Mouse (Mus musculus): Measurements from ENCODE around the gene Tob2. TPM values are rescaled to one million over a fixed set of nuclear protein-coding genes. Genes with fewer than 3 reads are reported as not detected.
A peak's percentile ranks its signal among the peaks of the same experiment; 100 is the strongest.

The Tob2 gene
- polyA plus RNA-seq, 1 experiment from 2014 or later = 22.6 TPM

DNA sequence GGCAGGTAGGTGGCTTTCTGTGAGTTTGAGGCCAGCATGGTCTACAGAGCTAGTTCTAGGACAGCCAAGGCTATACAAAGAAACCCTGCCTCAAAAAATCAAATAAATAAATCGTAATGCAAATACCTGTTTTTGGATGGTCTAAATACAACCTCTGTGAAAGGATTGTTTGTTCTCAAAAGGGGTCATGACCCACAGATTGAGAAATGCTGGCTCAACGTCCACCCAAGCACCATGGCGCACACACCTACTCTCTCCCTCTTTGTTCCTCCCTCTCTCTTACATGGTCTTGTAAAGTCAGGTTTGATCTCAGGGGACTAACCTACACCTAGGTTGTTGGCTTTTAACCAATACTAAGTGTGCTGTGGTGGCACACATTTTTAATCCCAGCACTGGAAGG is 36.0 kb downstream of the Tob2 start:
- H3K27ac ChIP-seq = no peak overlapping the region
- H3K36me3 ChIP-seq = peaks cover 90% of the 10 kb centered on the region
- no peak overlapping the region for H3K9ac ChIP-seq (replicated peaks)
- ATAC-seq (ENCODE audit: insufficient number of reproducible peaks, insufficient read depth, low FRiP score, low TSS enrichment, low read depth) = no peak
- H3K9me3 ChIP-seq = no peaks in the 10 kb centered on the region
- WGBS = 88% methylated on average over 3 of the region's 3 CpGs
- H3K4me3 ChIP-seq (replicated peaks) = no peak overlapping the region
- H3K27me3 ChIP-seq = no peaks in the 10 kb centered on the region
- no peaks in the 10 kb centered on the region for H3K4me1 ChIP-seq (replicated peaks)
- H3K4me2 ChIP-seq = no peak overlapping the region

DNA sequence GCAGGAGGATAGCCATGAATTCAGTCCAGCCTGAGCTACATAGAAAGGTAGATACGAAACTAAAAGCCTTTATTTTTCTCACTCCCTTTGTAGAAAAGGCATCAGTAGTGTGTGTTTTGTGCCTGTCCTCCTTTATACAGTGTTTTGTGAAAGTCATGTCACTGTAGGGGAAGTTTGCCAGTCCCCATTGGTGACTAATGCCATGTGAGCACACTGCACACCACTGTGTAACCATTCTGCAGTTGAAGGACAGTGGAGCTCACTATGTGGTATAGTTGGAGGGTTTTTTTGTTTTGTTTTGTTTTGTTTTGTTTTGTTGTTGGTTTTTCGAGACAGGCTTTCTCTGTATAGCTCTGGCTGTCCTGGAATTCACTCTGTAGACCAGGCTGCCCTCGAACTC is 40.2 kb downstream of the Tob2 start:
- 86% methylated on average over 3 of the region's 3 CpGs for WGBS
- no peak overlapping the region for H3K4me3 ChIP-seq (replicated peaks)
- H3K36me3 ChIP-seq = peaks cover 80% of the 10 kb centered on the region
- H3K4me2 ChIP-seq = no peak overlapping the region
- H3K27me3 ChIP-seq = no peaks in the 10 kb centered on the region
- no peaks in the 10 kb centered on the region for H3K4me1 ChIP-seq (replicated peaks)
- no peaks in the 10 kb centered on the region for H3K9me3 ChIP-seq
- H3K27ac ChIP-seq = no peak overlapping the region
- ATAC-seq (ENCODE audit: insufficient number of reproducible peaks, insufficient read depth, low FRiP score, low TSS enrichment, low read depth) = no peak
- H3K9ac ChIP-seq (replicated peaks) = no peak overlapping the region

DNA sequence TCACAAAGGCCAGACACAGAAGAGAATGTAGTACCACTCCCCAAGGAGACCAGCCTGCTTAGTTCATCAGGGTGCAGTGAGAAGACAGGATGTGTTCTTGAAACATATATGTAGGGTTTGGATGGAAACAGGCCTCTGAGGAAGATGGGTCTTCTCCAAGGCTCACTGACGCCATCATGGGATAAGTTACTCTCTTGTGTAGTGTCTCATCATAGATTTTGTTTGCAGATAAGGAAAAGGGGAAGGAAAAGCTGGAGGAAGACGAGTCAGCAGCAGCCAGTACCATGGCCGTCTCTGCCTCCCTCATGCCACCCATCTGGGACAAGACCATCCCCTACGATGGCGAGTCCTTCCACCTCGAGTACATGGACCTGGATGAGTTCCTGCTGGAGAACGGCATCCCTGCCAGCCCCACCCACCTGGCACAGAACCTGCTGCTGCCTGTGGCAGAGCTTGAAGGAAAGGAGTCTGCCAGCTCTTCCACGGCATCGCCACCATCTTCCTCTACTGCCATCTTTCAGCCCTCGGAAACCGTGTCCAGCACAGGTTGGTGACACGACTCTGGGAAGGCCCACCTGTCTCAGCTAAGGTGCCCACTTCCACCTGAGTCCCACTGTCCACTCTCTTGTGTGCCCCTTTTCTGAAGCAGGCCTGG is 43.8 kb downstream of the Tob2 start:
- 89% methylated on average over 12 of the region's 12 CpGs for WGBS
- Histone ChIP-seq H3K4me2 (no peak overlapping the region), H3K27me3 (no peaks in the 10 kb centered on the region), H3K36me3 (peaks cover 47% of the 10 kb centered on the region), H3K4me1 (replicated peaks) (peaks cover 18% of the 10 kb centered on the region), H3K9me3 (no peaks in the 10 kb centered on the region), H3K4me3 (replicated peaks) (no peak overlapping the region), H3K9ac (replicated peaks) (no peak overlapping the region), H3K27ac (no peak overlapping the region)
- no peak for ATAC-seq (ENCODE audit: insufficient number of reproducible peaks, insufficient read depth, low FRiP score, low TSS enrichment, low read depth)

DNA sequence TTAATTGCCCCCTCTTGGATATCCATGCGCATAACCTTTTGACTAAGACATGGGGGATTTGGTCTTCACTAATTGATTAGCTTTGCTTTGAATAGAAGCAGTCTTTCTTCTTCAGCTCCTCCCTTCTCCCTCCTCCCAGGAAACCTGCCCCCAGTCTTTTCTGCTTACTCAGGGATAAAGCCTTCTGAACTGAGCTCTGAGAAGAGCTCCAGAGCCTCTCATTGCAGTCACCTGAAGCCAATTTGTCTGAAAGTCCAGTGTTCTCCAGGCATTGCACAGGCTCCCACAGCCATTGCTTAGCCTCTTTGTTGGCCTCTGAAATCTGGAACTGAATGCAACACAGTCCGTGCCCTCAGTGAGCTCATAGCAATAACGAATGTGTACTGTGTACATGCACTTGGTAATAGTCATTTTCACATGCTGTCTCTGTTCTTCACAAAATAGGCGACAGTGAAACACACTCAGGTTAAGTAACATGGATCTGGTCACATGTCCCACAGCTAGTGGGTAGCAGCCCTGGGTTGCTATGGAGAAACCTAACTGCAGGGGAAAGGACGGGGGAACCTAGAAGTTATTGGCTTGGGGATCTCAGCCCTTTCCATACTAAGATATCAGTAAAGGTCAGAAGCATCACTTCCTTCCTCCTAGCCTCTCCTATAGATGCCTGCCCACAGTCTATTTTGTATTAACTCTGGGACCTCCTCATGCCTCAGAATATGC is 44.5 kb downstream of the Tob2 start:
- 80% methylated on average over 5 of the region's 5 CpGs for WGBS
- H3K9ac ChIP-seq (replicated peaks) = no peak overlapping the region
- H3K36me3 ChIP-seq = peaks cover 41% of the 10 kb centered on the region
- H3K4me3 ChIP-seq (replicated peaks) = no peak overlapping the region
- H3K4me2 ChIP-seq = no peak overlapping the region
- H3K27me3 ChIP-seq = no peaks in the 10 kb centered on the region
- no peak overlapping the region for H3K27ac ChIP-seq
- H3K9me3 ChIP-seq = no peaks in the 10 kb centered on the region
- ATAC-seq (ENCODE audit: insufficient number of reproducible peaks, insufficient read depth, low FRiP score, low TSS enrichment, low read depth) = no peak
- peaks cover 23% of the 10 kb centered on the region for H3K4me1 ChIP-seq (replicated peaks)

DNA sequence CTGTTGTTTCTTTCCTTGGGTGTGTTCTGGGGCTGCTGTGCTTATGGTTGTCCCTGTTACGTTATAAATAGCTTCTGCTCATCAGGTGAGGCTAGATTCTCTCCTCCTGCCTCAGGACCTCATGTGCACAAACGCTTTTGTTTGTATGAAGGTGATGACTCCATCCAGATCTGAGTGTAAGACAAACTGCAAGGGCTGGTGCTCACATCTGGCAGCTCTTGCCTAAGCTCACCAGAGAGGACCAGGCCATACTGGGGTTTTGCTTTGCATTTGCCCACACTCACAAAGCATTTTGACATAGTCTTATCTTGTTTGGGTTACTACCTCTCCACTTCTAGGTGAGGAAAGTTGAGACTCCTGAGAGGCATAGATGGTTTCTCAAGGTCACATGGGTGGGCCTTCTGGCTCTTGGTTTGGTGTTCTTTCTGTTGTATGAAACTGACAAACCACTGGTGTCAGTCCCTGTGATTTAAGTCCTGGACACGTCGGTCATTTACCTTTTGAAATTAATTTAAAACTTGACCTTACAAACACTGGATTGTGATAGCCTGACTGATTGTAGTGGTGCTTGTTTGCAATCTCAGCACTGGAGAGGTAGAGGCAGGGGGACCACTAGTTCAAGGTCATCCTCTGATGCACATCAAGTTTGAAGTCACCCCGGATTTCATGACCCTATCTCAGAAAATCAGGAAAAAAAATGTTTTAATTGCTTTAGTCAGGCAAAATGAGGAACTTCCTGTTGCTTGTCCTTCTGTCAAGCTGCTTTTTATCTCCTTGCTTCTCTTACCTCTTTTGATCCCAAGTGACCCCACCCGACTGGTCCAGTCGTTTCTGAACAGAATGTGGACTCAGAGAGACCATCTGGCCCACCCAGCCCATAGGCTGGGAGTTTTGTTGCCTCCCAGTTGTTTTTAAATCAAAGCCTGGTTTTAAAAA is 45.6 kb downstream of the Tob2 start:
- no peak overlapping the region for H3K4me3 ChIP-seq (replicated peaks)
- H3K4me1 ChIP-seq (replicated peaks) = peaks cover 26% of the 10 kb centered on the region
- peak overlapping the region; percentile 79 for H3K4me2 ChIP-seq
- H3K9ac ChIP-seq (replicated peaks) = peak overlapping the region; percentile 82; the same call in 1 of the 2 replicates
- H3K27me3 ChIP-seq = no peaks in the 10 kb centered on the region
- no peak overlapping the region for H3K27ac ChIP-seq
- 70% methylated on average over 7 of the region's 7 CpGs for WGBS
- peaks cover 31% of the 10 kb centered on the region for H3K36me3 ChIP-seq
- no peak for ATAC-seq (ENCODE audit: insufficient number of reproducible peaks, insufficient read depth, low FRiP score, low TSS enrichment, low read depth)
- H3K9me3 ChIP-seq = no peaks in the 10 kb centered on the region

DNA sequence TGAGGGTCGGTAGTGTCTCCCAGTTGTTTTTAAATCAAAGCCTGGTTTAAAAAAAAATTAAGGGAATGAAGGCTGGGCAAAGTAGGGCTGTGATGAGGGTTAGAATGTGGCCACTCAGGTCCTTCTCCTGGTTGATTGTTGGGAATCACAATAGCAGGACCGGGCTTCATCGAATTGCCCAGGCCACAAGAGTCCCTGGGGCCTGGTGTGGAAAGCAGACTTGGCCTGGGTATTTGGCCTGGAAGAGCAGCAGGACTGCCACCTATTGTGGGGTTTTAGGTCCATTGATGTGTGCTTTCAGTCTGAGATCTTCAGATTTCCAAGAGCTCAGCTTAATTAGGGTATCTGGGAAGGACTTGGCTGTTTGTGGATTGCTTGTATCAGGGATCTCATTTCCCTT is 46.3 kb downstream of the Tob2 start:
- Histone ChIP-seq H3K4me2 (peak overlapping the region; percentile 79), H3K36me3 (peaks cover 24% of the 10 kb centered on the region), H3K27me3 (no peaks in the 10 kb centered on the region), H3K4me1 (replicated peaks) (peaks cover 26% of the 10 kb centered on the region), H3K4me3 (replicated peaks) (peak overlapping the region; percentile 79), H3K9me3 (no peaks in the 10 kb centered on the region), H3K27ac (peak overlapping the region; percentile 83; the same call in 1 of the 2 replicates), H3K9ac (replicated peaks) (peak overlapping the region; percentile 82)
- 51% methylated on average over 3 of the region's 3 CpGs for WGBS
- ATAC-seq (ENCODE audit: insufficient number of reproducible peaks, insufficient read depth, low FRiP score, low TSS enrichment, low read depth) = no peak

DNA sequence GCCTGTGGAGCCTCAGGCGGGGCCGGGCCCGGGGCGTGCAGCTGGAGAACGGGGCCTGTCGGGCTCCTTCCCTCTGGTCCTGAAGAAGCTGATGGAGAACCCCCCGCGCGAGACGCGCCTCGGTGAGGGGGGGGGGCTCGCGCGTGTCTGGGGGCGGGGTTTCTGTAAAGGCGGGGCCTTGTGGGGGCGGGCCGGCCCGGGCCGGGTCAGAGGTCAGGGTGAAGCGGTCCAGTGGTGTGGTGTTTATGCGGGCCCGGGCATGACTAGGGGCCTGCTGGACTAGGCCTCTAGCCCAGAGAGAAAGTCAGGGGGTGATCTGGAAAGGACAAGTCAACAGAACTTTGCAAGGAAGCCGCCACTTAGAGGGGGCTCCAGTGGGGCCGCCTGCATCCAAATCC is 47.0 kb downstream of the Tob2 start:
- H3K4me3 ChIP-seq (replicated peaks) = peak overlapping the region; percentile 79
- peaks cover 26% of the 10 kb centered on the region for H3K4me1 ChIP-seq (replicated peaks)
- WGBS = under 1% methylated on average over 26 of the region's 26 CpGs
- peak overlapping the region; percentile 82 for H3K9ac ChIP-seq (replicated peaks)
- ATAC-seq (ENCODE audit: insufficient number of reproducible peaks, insufficient read depth, low FRiP score, low TSS enrichment, low read depth) = peak; percentile 21; the same call in 1 of the 2 replicates
- H3K27me3 ChIP-seq = no peaks in the 10 kb centered on the region
- H3K4me2 ChIP-seq = peak overlapping the region; percentile 79
- peaks cover 17% of the 10 kb centered on the region for H3K36me3 ChIP-seq
- H3K9me3 ChIP-seq = no peaks in the 10 kb centered on the region
- peak overlapping the region; percentile 83 for H3K27ac ChIP-seq

DNA sequence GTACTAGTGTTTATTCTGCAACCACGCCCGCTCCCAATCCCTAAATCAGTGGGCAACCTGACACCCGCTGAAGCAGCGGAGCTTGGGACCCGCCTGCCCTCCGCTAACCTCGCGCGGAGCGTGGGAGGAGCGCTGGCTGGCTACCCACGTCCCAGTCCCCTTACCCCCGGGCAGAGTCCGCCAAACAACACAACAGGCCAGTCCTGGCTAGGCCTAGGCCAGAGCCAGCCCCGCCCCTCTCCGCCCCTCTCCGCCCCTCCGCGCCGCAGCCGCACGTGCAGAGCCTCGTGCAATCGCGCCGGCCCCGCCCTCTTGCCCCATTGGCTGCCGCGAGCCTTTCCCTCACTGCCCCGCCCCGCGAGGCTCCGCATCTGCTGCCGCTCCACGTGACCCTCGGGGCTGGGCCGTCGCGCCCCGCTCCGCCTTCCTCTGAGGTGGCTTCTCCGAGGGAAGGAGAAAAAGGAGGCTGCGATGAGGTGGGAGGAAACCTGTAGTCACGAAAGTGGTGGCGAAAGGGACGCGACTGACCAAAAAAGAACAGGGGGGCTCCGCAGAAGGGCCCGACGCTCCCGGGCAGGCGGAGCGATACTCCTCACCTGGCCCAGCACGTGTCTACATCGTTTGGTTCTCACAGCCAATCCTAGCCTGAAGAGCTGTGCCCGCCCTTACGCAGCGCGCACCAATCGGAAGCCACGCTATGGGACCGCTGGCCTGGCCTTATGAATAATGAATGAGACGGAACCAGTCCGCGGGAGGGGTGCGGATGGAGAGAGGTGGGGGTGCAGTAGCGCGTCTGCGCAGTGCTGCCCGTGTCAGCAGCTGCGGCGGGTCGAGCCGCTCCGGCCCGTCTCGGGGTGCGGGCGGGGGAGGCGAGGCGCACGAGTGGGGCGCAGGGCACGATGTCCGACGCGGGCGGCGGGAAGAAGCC is 47.7 kb downstream of the Tob2 start:
- peaks cover 26% of the 10 kb centered on the region for H3K4me1 ChIP-seq (replicated peaks)
- peaks cover 12% of the 10 kb centered on the region for H3K36me3 ChIP-seq
- H3K9me3 ChIP-seq = no peaks in the 10 kb centered on the region
- H3K4me3 ChIP-seq (replicated peaks) = peak overlapping the region; percentile 79
- H3K27me3 ChIP-seq = no peaks in the 10 kb centered on the region
- peak overlapping the region; percentile 83 for H3K27ac ChIP-seq
- ATAC-seq (ENCODE audit: insufficient number of reproducible peaks, insufficient read depth, low FRiP score, low TSS enrichment, low read depth) = peak; percentile 99
- under 1% methylated on average over 89 of the region's 89 CpGs for WGBS
- H3K9ac ChIP-seq (replicated peaks) = peak overlapping the region; percentile 82
- peak overlapping the region; percentile 79 for H3K4me2 ChIP-seq

DNA sequence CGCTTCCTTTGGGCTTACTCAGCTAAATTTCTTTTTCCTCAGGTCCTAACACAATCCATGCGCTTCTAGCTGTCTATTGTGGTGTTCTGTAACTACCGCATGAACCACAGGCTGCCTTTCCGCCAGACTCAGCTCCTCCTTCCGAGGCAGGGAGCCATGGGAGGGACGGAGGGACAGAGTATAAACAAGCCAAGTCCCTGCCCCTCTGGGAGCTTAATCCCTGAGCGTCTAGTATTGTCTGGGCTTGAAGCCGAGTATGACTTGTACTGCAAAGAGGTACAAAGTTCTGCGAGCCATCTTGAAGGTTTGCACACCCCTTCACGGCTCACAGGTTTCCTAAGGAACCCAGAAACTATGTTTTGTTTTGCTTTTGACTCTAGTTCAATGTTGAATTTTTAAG is 48.4 kb downstream of the Tob2 start:
- Histone ChIP-seq H3K27me3 (no peaks in the 10 kb centered on the region), H3K9ac (replicated peaks) (peak overlapping the region; percentile 56), H3K27ac (peak overlapping the region; percentile 83), H3K4me2 (peak overlapping the region; percentile 79), H3K9me3 (no peaks in the 10 kb centered on the region), H3K36me3 (peaks cover 4% of the 10 kb centered on the region), H3K4me1 (replicated peaks) (peaks cover 26% of the 10 kb centered on the region), H3K4me3 (replicated peaks) (peak overlapping the region; percentile 79)
- 2% methylated on average over 10 of the region's 10 CpGs for WGBS
- ATAC-seq (ENCODE audit: insufficient number of reproducible peaks, insufficient read depth, low FRiP score, low TSS enrichment, low read depth) = no peak

DNA sequence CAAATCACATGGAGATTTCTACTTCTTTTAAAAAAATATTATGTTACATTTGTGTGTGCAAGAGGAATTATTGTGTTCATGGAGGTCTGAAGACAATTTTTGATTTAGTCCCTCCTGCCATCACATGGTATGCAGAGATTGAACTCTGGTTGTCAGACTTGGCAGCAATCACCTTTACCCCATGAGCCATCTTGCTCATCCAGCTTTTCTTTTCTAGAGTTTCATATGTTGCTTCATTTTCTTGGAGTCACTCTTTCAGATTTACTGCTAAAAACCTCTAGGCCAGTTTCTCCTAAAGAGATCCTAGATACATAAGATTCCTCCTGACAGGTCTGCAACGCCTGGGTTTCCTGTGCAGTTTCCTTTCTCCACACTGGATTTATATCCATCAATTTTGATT is 49.0 kb downstream of the Tob2 start:
- 49% methylated on average over 1 of the region's 1 CpGs for WGBS
- no peak for ATAC-seq (ENCODE audit: insufficient number of reproducible peaks, insufficient read depth, low FRiP score, low TSS enrichment, low read depth)
- H3K4me1 ChIP-seq (replicated peaks) = peaks cover 30% of the 10 kb centered on the region
- no peaks in the 10 kb centered on the region for H3K36me3 ChIP-seq
- H3K4me3 ChIP-seq (replicated peaks) = peak overlapping the region; percentile 79
- peak overlapping the region; percentile 83; the same call in 1 of the 2 replicates for H3K27ac ChIP-seq
- H3K9me3 ChIP-seq = no peaks in the 10 kb centered on the region
- H3K4me2 ChIP-seq = peak overlapping the region; percentile 79
- peak overlapping the region; percentile 56; the same call in 1 of the 2 replicates for H3K9ac ChIP-seq (replicated peaks)
- H3K27me3 ChIP-seq = no peaks in the 10 kb centered on the region
